Mouse (Mus musculus) bone marrow, adult 2 months (tissue): ENCODE results near the gene 4921524J17Rik.

Source experiments
- CTCF ChIP-seq: fragments of 200-500 bp; IDR thresholded peaks from 2 replicates; pipeline ENCODE4 v1.5.1; 2011; ENCODE audit warnings: low read length, control low read depth; ENCODE audit not compliant: control insufficient read depth, insufficient read depth
- POLR2A ChIP-seq: fragments of 200-500 bp; IDR thresholded peaks from 2 replicates; pipeline ENCODE4 v1.6.1; 2011; ENCODE audit warnings: low read depth, mild to moderate bottlenecking, control low read depth, low read length, borderline replicate concordance; ENCODE audit not compliant: control insufficient read depth

DNA sequence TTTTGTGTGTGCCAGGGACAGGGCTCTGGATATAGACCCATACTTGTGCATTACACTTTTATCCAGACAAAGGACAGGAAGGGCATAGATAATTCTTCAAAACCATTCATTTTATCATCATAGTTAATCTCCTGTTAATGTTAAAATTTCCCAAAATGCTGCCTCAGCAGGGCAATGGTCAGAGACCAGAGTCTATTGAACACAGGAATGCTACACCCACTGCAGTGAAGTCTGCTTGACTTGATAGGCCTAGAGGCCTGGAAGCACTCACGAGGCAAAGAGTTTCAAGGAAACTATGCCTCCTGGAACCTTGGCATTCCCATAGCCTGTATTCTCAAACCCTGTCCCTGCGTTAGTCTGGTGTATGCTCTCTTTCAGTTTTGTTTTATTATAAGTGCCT lies 47.1 kb upstream of the 4921524J17Rik start:
- TF ChIP-seq CTCF (no peak), POLR2A (no peak)
